Mouse (Mus musculus): ENCODE measurements at regions not wholly inside any gene's neighbourhood (a gene's known extent, or its start where the extent isn't known, plus 50 kb on each side); places are given as distances from the start of the nearest gene placed in this dataset.

- TF ChIP-seq CTCF (IDR thresholded peaks at IDR 0.05; ENCODE audit: extremely low read depth, insufficient read depth, insufficient read length, insufficient replicate concordance), result no peak
- no peak for TF ChIP-seq POLR2A (IDR thresholded peaks at IDR 0.05; ENCODE audit: low read depth, low read length)
Observed at GRCm38 (mm10) chr1:7586409-7586808, 2778.7 kb downstream of the Gm37988 start.
